Mouse (Mus musculus) olfactory bulb, adult 2 months (tissue): Measurements from ENCODE around the gene Il25. TPM values are rescaled to one million over a fixed set of nuclear protein-coding genes. Genes with fewer than 3 reads are reported as not detected.
"Not testable (repeated sequence)": the region's sequence is repeated elsewhere in the genome, so short reads cannot be mapped to it uniquely, and the experiment has no call there.

ENCODE experiments used
- H3K27ac ChIP-seq: fragments of 200-500 bp; 2 replicates; pipeline ENCODE4 v1.5.1; 2012; ENCODE audit warnings: low read depth, low read length; ENCODE audit not compliant: insufficient read depth
- H3K4me1 ChIP-seq: fragments of 200-500 bp; 2 replicates; pipeline ENCODE4 v1.6.1; 2012; ENCODE audit warnings: low read length; ENCODE audit not compliant: control insufficient read depth, insufficient read depth
- H3K4me3 ChIP-seq: fragments of 200-500 bp; 2 replicates; pipeline ENCODE4 v1.5.1; 2012; ENCODE audit warnings: mild to moderate bottlenecking, low read depth, low read length, moderate library complexity; ENCODE audit not compliant: insufficient read depth
- CTCF ChIP-seq: fragments of 200-500 bp; IDR thresholded peaks from 2 replicates; pipeline ENCODE4 v1.5.1; 2012; ENCODE audit warnings: low read depth, mild to moderate bottlenecking, low read length, moderate library complexity; ENCODE audit not compliant: insufficient read depth
- POLR2A ChIP-seq: fragments of 200-500 bp; IDR thresholded peaks from 2 replicates; pipeline ENCODE4 v1.6.1; 2012; ENCODE audit warnings: mild to moderate bottlenecking, low read depth, low read length, moderate library complexity; ENCODE audit not compliant: insufficient read depth
- WGBS: fragments of 180-500 bp; shearing (Covaris S2); methylation state at CpG from one replicate; pipeline ENCODE4 v1.1.7; 2018; 5-methylcytosine and 5-hydroxymethylcytosine counted together
- polyA plus RNA-seq: library from polyadenylated mRNA; stranded (reverse); fragments of >200 nt; gene quantifications from 2 replicates; pipeline ENCODE4 v1.2.4, GENCODE M21; 2012; ENCODE audit warnings: low replicate concordance; ENCODE audit not compliant: missing spikeins, insufficient read depth, insufficient read length

Il25 gene
- polyA plus RNA-seq, 1 experiment = not detected

GRCm38 (mm10) chr14:54961487-54961886 lies 29.0 kb downstream of the Il25 start:
- Histone ChIP-seq H3K27ac (no peak overlapping the region), H3K4me3 (no peak overlapping the region), H3K4me1 (0 out of 2 replicates have a peak, but pooled peaks cover 4% of the 10 kb centered on the region)
- WGBS = 88% methylated on average over 5 of the region's 5 CpGs
- TF ChIP-seq POLR2A (no peak), CTCF (no peak)

- whole genome bisulfite sequencing = 92% methylated on average over 7 of the region's 7 CpGs
- TF ChIP-seq POLR2A (no peak), CTCF (no peak)
- Histone ChIP-seq H3K27ac (no peak overlapping the region), H3K4me3 (no peak overlapping the region), H3K4me1 (0 out of 2 replicates have a peak, but pooled peaks cover 4% of the 10 kb centered on the region)
Observed at GRCm38 (mm10) chr14:54962714-54963113, 30.2 kb downstream of the Il25 start.

- 94% methylated on average over 11 of the region's 11 CpGs for WGBS
- H3K4me1 ChIP-seq = 0 out of 2 replicates have a peak, but pooled peaks cover 4% of the 10 kb centered on the region
- no peak for TF ChIP-seq CTCF
- no peak overlapping the region for H3K27ac ChIP-seq
- no peak overlapping the region for H3K4me3 ChIP-seq
Observed at GRCm38 (mm10) chr14:54963727-54964126, 31.2 kb downstream of the Il25 start.

GRCm38 (mm10) chr14:54965044-54965443 lies 32.5 kb downstream of the Il25 start:
- Histone ChIP-seq H3K4me3 (no peak overlapping the region), H3K27ac (no peak overlapping the region), H3K4me1 (0 out of 2 replicates have a peak, but pooled peaks cover 4% of the 10 kb centered on the region)
- no peak for TF ChIP-seq POLR2A
- WGBS = 86% methylated on average over 15 of the region's 15 CpGs

GRCm38 (mm10) chr14:54965631-54966030 lies 33.1 kb downstream of the Il25 start:
- no peak overlapping the region for H3K4me3 ChIP-seq
- no peak overlapping the region for H3K27ac ChIP-seq
- 86% methylated on average over 6 of the region's 6 CpGs for WGBS
- H3K4me1 ChIP-seq = 0 out of 2 replicates have a peak, but pooled peaks cover 4% of the 10 kb centered on the region
- TF ChIP-seq CTCF = no peak
- TF ChIP-seq POLR2A = no peak

- TF ChIP-seq POLR2A = no peak
- TF ChIP-seq CTCF = no peak
- no peak within 1 kb of the TSS for H3K4me3 ChIP-seq
- 86% methylated on average over 7 of the region's 7 CpGs for WGBS
- no peaks in the 10 kb centered on the region for H3K4me1 ChIP-seq
- H3K27ac ChIP-seq = no peak within 1 kb of the TSS
Observed at GRCm38 (mm10) chr14:54966320-54966977, 34.0 kb downstream of the Il25 start, which contains the start of gene Myh6. TSS of gene Myh6 (minus strand) at chr14:54966927.

- 0 out of 2 replicates have a peak, but pooled peaks cover 2% of the 10 kb centered on the region for H3K4me1 ChIP-seq
- 98% methylated on average over 3 of the region's 3 CpGs for WGBS
- H3K4me3 ChIP-seq = no peak overlapping the region
- no peak overlapping the region for H3K27ac ChIP-seq
- no peak for TF ChIP-seq POLR2A
- TF ChIP-seq CTCF = no peak
Observed at GRCm38 (mm10) chr14:54967874-54968273, 35.4 kb downstream of the Il25 start.

GRCm38 (mm10) chr14:54968344-54968743 lies 35.8 kb downstream of the Il25 start:
- Histone ChIP-seq H3K4me3 (no peak overlapping the region), H3K27ac (no peak overlapping the region), H3K4me1 (peaks cover 6% of the 10 kb centered on the region)
- no peak for TF ChIP-seq POLR2A

GRCm38 (mm10) chr14:54972786-54973185 lies 40.3 kb downstream of the Il25 start:
- H3K27ac ChIP-seq, H3K4me3 ChIP-seq: not testable (repeated sequence)
- WGBS = 92% methylated on average over 11 of the region's 11 CpGs
- H3K4me1 ChIP-seq = peaks cover 28% of the 10 kb centered on the region

- peaks cover 28% of the 10 kb centered on the region for H3K4me1 ChIP-seq
- TF ChIP-seq POLR2A (no peak), CTCF (no peak)
- peak overlapping the region; percentile 91 for H3K27ac ChIP-seq
- WGBS = 38% methylated on average over 6 of the region's 6 CpGs
- peak overlapping the region; percentile 4 for H3K4me3 ChIP-seq
Observed at GRCm38 (mm10) chr14:54974068-54974791, 41.7 kb downstream of the Il25 start.
